10 mouse cellular contexts compared by ENCODE assay signal in the genomic region with DNA sequence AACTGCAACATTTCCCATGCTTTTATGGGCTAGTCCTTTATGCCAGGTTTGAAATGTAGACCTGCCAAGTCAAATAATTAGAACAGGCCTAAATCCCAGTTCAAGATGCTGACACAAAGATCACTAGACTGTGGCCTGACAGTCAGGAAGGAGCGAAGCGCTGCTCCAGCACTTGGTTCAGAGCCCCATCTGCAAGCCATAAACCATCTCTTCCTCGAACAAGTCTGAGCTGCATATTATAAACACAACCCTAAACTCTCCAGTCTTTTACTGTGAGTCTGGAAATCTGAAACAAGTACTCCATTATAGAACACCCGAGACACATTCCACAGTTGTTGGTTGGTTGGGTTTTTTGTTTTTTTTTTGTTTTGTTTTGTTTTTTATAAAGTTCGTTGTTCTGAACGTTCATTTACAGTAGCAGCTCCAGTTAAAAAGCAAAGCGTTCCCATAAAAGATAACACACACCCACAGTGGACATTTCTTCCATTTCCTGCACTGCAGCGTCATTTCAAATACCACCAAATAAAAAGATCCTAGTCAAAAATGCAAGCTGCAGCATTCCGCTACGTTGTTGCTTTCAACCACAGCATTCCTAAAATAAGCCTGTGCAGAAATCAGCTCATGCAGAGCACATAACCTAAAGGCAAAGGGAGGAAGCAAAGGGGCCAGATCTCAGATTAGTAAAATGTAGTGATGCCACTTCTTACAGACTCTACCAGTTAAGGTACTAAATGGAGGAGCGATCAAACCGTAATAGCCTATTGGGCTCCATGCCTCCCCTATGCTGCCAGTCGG.
A peak's percentile ranks its signal among the peaks of the same experiment; 100 is the strongest.
DNase-seq lines count a peak whose midpoint lies in the region; ATAC-seq and TF ChIP-seq lines count a peak whose summit lies in the region.
"Had no signal": no experiment of that assay in that cellular context is flagged by ENCODE, and none has a peak within 500 bp of the region (broad histone marks: within the 10 kb centered on the region; RNA-seq: fewer than 3 reads in every experiment).

No protein-coding gene starts in this region.

- ATAC-seq in liver, embryonic 11.5 days (replicated peaks; ENCODE audit: low FRiP score), result no peak
- ATAC-seq in hindbrain, embryonic 11.5 days (ENCODE audit: low FRiP score), result no peak
- ATAC-seq: activated CD4-positive, CD25-positive, alpha-beta regulatory T cell, adult 4 months; forebrain, embryonic 14.5 days had no signal

- H3K9ac ChIP-seq in liver, adult 2 months (ENCODE audit: low read depth, low read length), result no peak overlapping the region
- H3K9ac ChIP-seq in liver, embryonic 11.5 days (ENCODE audit: low read depth, low read length), result no peak overlapping the region
- H3K9ac ChIP-seq in hindbrain, embryonic 11.5 days (ENCODE audit: low read depth, low read length), result no peak overlapping the region
- H3K9ac ChIP-seq: hindbrain, embryonic 13.5 days had no signal

- TF ChIP-seq CTCF in liver, adult 2 months (IDR thresholded peaks at IDR 0.05; ENCODE audit: low read depth, low read length), result no peak
- no peak for TF ChIP-seq CTCF in embryonic fibroblast, embryonic 13.5 days (IDR thresholded peaks at IDR 0.05; ENCODE audit: borderline replicate concordance, insufficient read depth, low read length)

- H3K79me2 ChIP-seq in liver, adult 2 months (ENCODE audit: control insufficient read depth, insufficient read depth, low read length), result peaks cover 16% of the 10 kb centered on the region; the same call in 1 of the 2 replicates

- H3K4me2 ChIP-seq in liver, embryonic 11.5 days, result no peak overlapping the region
- H3K4me2 ChIP-seq in hindbrain, embryonic 11.5 days (replicated peaks; ENCODE audit: low read depth, low read length), result no peak overlapping the region
- H3K4me2 ChIP-seq: hindbrain, embryonic 13.5 days had no signal

- no peak overlapping the region for H3K4me3 ChIP-seq in liver, adult 2 months (ENCODE audit: insufficient read depth, low read depth, low read length)
- H3K4me3 ChIP-seq in liver, embryonic 11.5 days (ENCODE audit: low read depth, low read length), result no peak overlapping the region
- no peak overlapping the region for H3K4me3 ChIP-seq in brown adipose tissue, adult 24 weeks (ENCODE audit: insufficient read depth, low read depth, low read length)
- H3K4me3 ChIP-seq in embryonic fibroblast, embryonic 13.5 days (ENCODE audit: insufficient read depth, low read length), result no peak overlapping the region
- no peak overlapping the region for H3K4me3 ChIP-seq in hindbrain, embryonic 11.5 days (ENCODE audit: low read depth, low read length)
- H3K4me3 ChIP-seq: hindbrain, embryonic 13.5 days had no signal

- no peaks in the 10 kb centered on the region for H3K27me3 ChIP-seq in liver, adult 2 months (ENCODE audit: control insufficient read depth, insufficient read depth, low read length)
- no peaks in the 10 kb centered on the region for H3K27me3 ChIP-seq in liver, embryonic 11.5 days (replicated peaks; ENCODE audit: control insufficient read depth, insufficient read depth, low read length)
- no peaks in the 10 kb centered on the region for H3K27me3 ChIP-seq in hindbrain, embryonic 11.5 days (ENCODE audit: control insufficient read depth, insufficient read depth, low read length)
- H3K27me3 ChIP-seq: hindbrain, embryonic 13.5 days had no signal

- H3K27ac ChIP-seq in liver, adult 2 months (replicated peaks; ENCODE audit: insufficient read depth, low read depth, low read length), result no peak overlapping the region
- no peak overlapping the region for H3K27ac ChIP-seq in liver, embryonic 11.5 days (ENCODE audit: low read depth, low read length)
- 0 out of 2 replicates have a peak overlapping the region, but pooled peaks have one; percentile 1 for H3K27ac ChIP-seq in brown adipose tissue, adult 24 weeks (replicated peaks; ENCODE audit: low read depth, low read length)
- H3K27ac ChIP-seq in embryonic fibroblast, embryonic 13.5 days (ENCODE audit: insufficient read depth, low read length), result peak overlapping the region; percentile 99
- no peak overlapping the region for H3K27ac ChIP-seq in hindbrain, embryonic 11.5 days (ENCODE audit: low read depth, low read length)
- H3K27ac ChIP-seq: hindbrain, embryonic 13.5 days had no signal

- H3K36me3 ChIP-seq in liver, adult 2 months (ENCODE audit: control insufficient read depth, insufficient read depth, low read length), result peaks cover 28% of the 10 kb centered on the region
- H3K36me3 ChIP-seq in liver, embryonic 11.5 days (ENCODE audit: control insufficient read depth, insufficient read depth, low read length), result no peaks in the 10 kb centered on the region
- no peaks in the 10 kb centered on the region; the same call in 1 of the 2 replicates for H3K36me3 ChIP-seq in hindbrain, embryonic 11.5 days (ENCODE audit: control insufficient read depth, insufficient read depth, low read length)

- no peak for TF ChIP-seq POLR2A in liver, adult 2 months (IDR thresholded peaks at IDR 0.05; ENCODE audit: extremely low read depth, insufficient read depth, low read length)
- TF ChIP-seq POLR2A in embryonic fibroblast, embryonic 13.5 days (IDR thresholded peaks at IDR 0.05; ENCODE audit: low read depth, low read length), result no peak

- H3K9me3 ChIP-seq in liver, embryonic 11.5 days (ENCODE audit: control insufficient read depth, low read length), result no peaks in the 10 kb centered on the region
- no peaks in the 10 kb centered on the region for H3K9me3 ChIP-seq in hindbrain, embryonic 11.5 days (ENCODE audit: control insufficient read depth, low read length)
- H3K9me3 ChIP-seq: hindbrain, embryonic 13.5 days had no signal

- DNase-seq in liver, adult 2 months (ENCODE audit: extremely low read depth, low read depth, low spot score), result peak; percentile 80
- DNase-seq in liver, embryonic 11.5 days (ENCODE audit: low spot score), result no peak
- DNase-seq in lung, postnatal 36 days, result peak; percentile 19
- no peak for DNase-seq in hindbrain, embryonic 11.5 days (ENCODE audit: low spot score)
- no peak for DNase-seq in left cerebral cortex, postnatal 10 days (ENCODE audit: extremely low spot score in 1 of 2, low spot score in 2 of 2)

- WGBS in liver, adult 2 months, result 56% methylated on average over 13 of the region's 13 CpGs
- WGBS in liver, embryonic 11.5 days, result 84% methylated on average over 13 of the region's 13 CpGs
- WGBS in hindbrain, embryonic 11.5 days, result 92% methylated on average over 13 of the region's 13 CpGs

- peaks cover 5% of the 10 kb centered on the region; the same call in 1 of the 2 replicates for H3K4me1 ChIP-seq in liver, adult 2 months (ENCODE audit: control insufficient read depth, insufficient read depth, low read length)
- H3K4me1 ChIP-seq in liver, embryonic 11.5 days (replicated peaks; ENCODE audit: control insufficient read depth, insufficient read depth, low read length), result no peaks in the 10 kb centered on the region
- H3K4me1 ChIP-seq in brown adipose tissue, adult 24 weeks (ENCODE audit: control insufficient read depth, insufficient read depth, insufficient read length, low read length), result peaks cover 10% of the 10 kb centered on the region; the same call in 1 of the 2 replicates
- H3K4me1 ChIP-seq in embryonic fibroblast, embryonic 13.5 days (ENCODE audit: control insufficient read depth, insufficient read depth, low read length), result peaks cover 21% of the 10 kb centered on the region
- H3K4me1 ChIP-seq in hindbrain, embryonic 11.5 days (replicated peaks; ENCODE audit: control insufficient read depth, insufficient read depth, low read length), result no peaks in the 10 kb centered on the region

- intact Hi-C loops in left cerebral cortex, postnatal 10 days (cut with DNase I), result no loop called here

Comparison
In these comparisons a context has a peak if more than half of its experiments do, and no peak if none do; other contexts are left out.
1. DNase-seq: peak in liver, adult 2 months (single experiment) and lung, postnatal 36 days (single experiment); none in liver, embryonic 11.5 days (single experiment), hindbrain, embryonic 11.5 days (single experiment) and left cerebral cortex, postnatal 10 days (0 of 2).
2. H3K27ac ChIP-seq: peak in brown adipose tissue, adult 24 weeks (single experiment) and embryonic fibroblast, embryonic 13.5 days (single experiment); none in liver, adult 2 months (single experiment), liver, embryonic 11.5 days (single experiment) and hindbrain, embryonic 11.5 days (single experiment).